Mouse (Mus musculus): Measurements from ENCODE around the gene 4930539E08Rik. TPM values are rescaled to one million over a fixed set of nuclear protein-coding genes. Genes with fewer than 3 reads are reported as not detected.

4930539E08Rik gene
- polyA plus RNA-seq, 1 experiment from 2014 or later = 3.9 TPM

DNA sequence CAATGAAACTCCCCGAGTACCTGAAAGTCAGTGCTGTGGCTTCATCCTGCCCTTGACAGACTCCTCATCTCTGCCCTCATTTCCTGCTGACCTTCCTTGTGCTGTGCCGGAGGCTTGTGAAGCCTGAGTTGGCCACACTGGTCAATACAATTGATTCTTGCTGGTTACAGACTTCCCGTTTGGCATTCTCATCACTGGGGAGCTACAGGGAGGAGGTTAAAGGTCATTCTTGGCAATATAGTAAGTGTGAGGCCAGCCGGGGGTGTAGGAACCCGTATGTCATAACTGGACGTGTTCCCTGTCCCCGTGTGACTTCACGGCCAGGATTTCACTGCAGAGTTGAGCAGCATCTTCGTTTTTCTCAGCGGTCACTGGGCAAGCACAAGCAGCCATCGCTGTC lies 43.3 kb downstream of the 4930539E08Rik start:
- no peak for ATAC-seq
- no peak overlapping the region for H3K9ac ChIP-seq (ENCODE audit: low read depth, low read length)
- H3K4me2 ChIP-seq (ENCODE audit: low read depth, low read length) = no peak overlapping the region
- peaks cover 9% of the 10 kb centered on the region for H3K4me1 ChIP-seq (ENCODE audit: control insufficient read depth, insufficient read depth, low read length)
- H3K4me3 ChIP-seq (ENCODE audit: low read length) = no peak overlapping the region
- H3K9me3 ChIP-seq (ENCODE audit: control insufficient read depth, low read length) = no peaks in the 10 kb centered on the region
- WGBS = 63% methylated on average over 11 of the region's 11 CpGs
- no peaks in the 10 kb centered on the region for H3K27me3 ChIP-seq (replicated peaks; ENCODE audit: control insufficient read depth, insufficient read depth, low read length)
- H3K36me3 ChIP-seq (ENCODE audit: control insufficient read depth, insufficient read depth, low read length) = no peaks in the 10 kb centered on the region
- no peak overlapping the region for H3K27ac ChIP-seq (ENCODE audit: low read length)

- WGBS = 72% methylated on average over 5 of the region's 5 CpGs
- H3K4me3 ChIP-seq (ENCODE audit: low read length) = no peak overlapping the region
- no peak overlapping the region for H3K4me2 ChIP-seq (ENCODE audit: low read depth, low read length)
- H3K36me3 ChIP-seq (ENCODE audit: control insufficient read depth, insufficient read depth, low read length) = no peaks in the 10 kb centered on the region
- peaks cover 6% of the 10 kb centered on the region for H3K4me1 ChIP-seq (ENCODE audit: control insufficient read depth, insufficient read depth, low read length)
- ATAC-seq = no peak
- H3K9ac ChIP-seq (ENCODE audit: low read depth, low read length) = no peak overlapping the region
- no peak overlapping the region for H3K27ac ChIP-seq (ENCODE audit: low read length)
- no peaks in the 10 kb centered on the region for H3K9me3 ChIP-seq (ENCODE audit: control insufficient read depth, low read length)
- no peaks in the 10 kb centered on the region for H3K27me3 ChIP-seq (replicated peaks; ENCODE audit: control insufficient read depth, insufficient read depth, low read length)
These were observed 44.7 kb downstream of the 4930539E08Rik start for GRCm38 (mm10) chr17:28870435-28870834.

GRCm38 (mm10) chr17:28869412-28870110 lies 45.6 kb downstream of the 4930539E08Rik start:
- ATAC-seq = no peak
- no peak overlapping the region for H3K4me2 ChIP-seq (ENCODE audit: low read depth, low read length)

GRCm38 (mm10) chr17:28867381-28867780 lies 47.7 kb downstream of the 4930539E08Rik start:
- WGBS = 92% methylated on average over 4 of the region's 4 CpGs
- no peak for ATAC-seq
- H3K9me3 ChIP-seq (ENCODE audit: control insufficient read depth, low read length) = no peaks in the 10 kb centered on the region
- H3K9ac ChIP-seq (ENCODE audit: low read depth, low read length) = no peak overlapping the region
- no peaks in the 10 kb centered on the region for H3K27me3 ChIP-seq (replicated peaks; ENCODE audit: control insufficient read depth, insufficient read depth, low read length)
- H3K4me3 ChIP-seq (ENCODE audit: low read length) = no peak overlapping the region
- no peak overlapping the region for H3K4me2 ChIP-seq (ENCODE audit: low read depth, low read length)
- H3K27ac ChIP-seq (ENCODE audit: low read length) = no peak overlapping the region
- H3K36me3 ChIP-seq (ENCODE audit: control insufficient read depth, insufficient read depth, low read length) = no peaks in the 10 kb centered on the region
- no peaks in the 10 kb centered on the region for H3K4me1 ChIP-seq (ENCODE audit: control insufficient read depth, insufficient read depth, low read length)

More at GRCm38 (mm10) chr17:28869412-28870110, 45.6 kb downstream of the 4930539E08Rik start:
- Histone ChIP-seq H3K27me3 (replicated peaks; ENCODE audit: control insufficient read depth, insufficient read depth, low read length) (no peaks in the 10 kb centered on the region), H3K4me3 (ENCODE audit: low read length) (no peak overlapping the region), H3K9ac (ENCODE audit: low read depth, low read length) (no peak overlapping the region), H3K27ac (ENCODE audit: low read length) (no peak overlapping the region), H3K4me1 (ENCODE audit: control insufficient read depth, insufficient read depth, low read length) (no peaks in the 10 kb centered on the region), H3K9me3 (ENCODE audit: control insufficient read depth, low read length) (no peaks in the 10 kb centered on the region), H3K36me3 (ENCODE audit: control insufficient read depth, insufficient read depth, low read length) (no peaks in the 10 kb centered on the region)
- 44% methylated on average over 9 of the region's 9 CpGs for WGBS

DNA sequence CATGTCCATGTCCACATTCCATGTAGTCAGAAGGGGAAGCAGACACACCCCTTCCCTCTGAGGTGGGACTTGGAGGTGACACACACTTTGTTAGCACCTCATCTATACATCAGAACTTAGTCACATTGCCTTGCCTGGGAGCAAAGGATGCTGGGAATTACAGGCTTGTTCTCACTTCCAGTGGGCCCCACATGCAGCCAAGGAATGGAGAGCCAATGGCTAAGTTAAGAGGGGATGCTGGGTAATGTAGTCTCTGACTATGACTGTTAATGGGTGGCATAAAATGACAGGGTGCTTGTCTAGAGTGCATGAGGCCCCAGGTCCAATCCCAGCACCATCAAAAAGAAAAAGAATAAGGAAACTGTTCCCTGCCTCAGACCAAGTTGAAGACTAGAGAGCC lies 48.2 kb downstream of the 4930539E08Rik start:
- Histone ChIP-seq H3K36me3 (ENCODE audit: control insufficient read depth, insufficient read depth, low read length) (no peaks in the 10 kb centered on the region), H3K27me3 (replicated peaks; ENCODE audit: control insufficient read depth, insufficient read depth, low read length) (no peaks in the 10 kb centered on the region), H3K9me3 (ENCODE audit: control insufficient read depth, low read length) (no peaks in the 10 kb centered on the region), H3K9ac (ENCODE audit: low read depth, low read length) (no peak overlapping the region), H3K4me1 (ENCODE audit: control insufficient read depth, insufficient read depth, low read length) (no peaks in the 10 kb centered on the region), H3K4me2 (ENCODE audit: low read depth, low read length) (no peak overlapping the region), H3K27ac (ENCODE audit: low read length) (no peak overlapping the region), H3K4me3 (ENCODE audit: low read length) (no peak overlapping the region)
- no peak for ATAC-seq

- no peaks in the 10 kb centered on the region for H3K4me1 ChIP-seq (ENCODE audit: control insufficient read depth, insufficient read depth, low read length)
- ATAC-seq = no peak
- H3K36me3 ChIP-seq (ENCODE audit: control insufficient read depth, insufficient read depth, low read length) = no peaks in the 10 kb centered on the region
- no peak overlapping the region for H3K27ac ChIP-seq (ENCODE audit: low read length)
- WGBS = 75% methylated on average over 6 of the region's 6 CpGs
- H3K27me3 ChIP-seq (replicated peaks; ENCODE audit: control insufficient read depth, insufficient read depth, low read length) = no peaks in the 10 kb centered on the region
- H3K9me3 ChIP-seq (ENCODE audit: control insufficient read depth, low read length) = no peaks in the 10 kb centered on the region
- no peak overlapping the region for H3K9ac ChIP-seq (ENCODE audit: low read depth, low read length)
- no peak overlapping the region for H3K4me3 ChIP-seq (ENCODE audit: low read length)
- H3K4me2 ChIP-seq (ENCODE audit: low read depth, low read length) = no peak overlapping the region
These were observed 50.7 kb downstream of the 4930539E08Rik start for GRCm38 (mm10) chr17:28864464-28864863.

- Histone ChIP-seq H3K4me2 (ENCODE audit: low read depth, low read length) (no peak overlapping the region), H3K27me3 (replicated peaks; ENCODE audit: control insufficient read depth, insufficient read depth, low read length) (no peaks in the 10 kb centered on the region), H3K9ac (ENCODE audit: low read depth, low read length) (no peak overlapping the region), H3K27ac (ENCODE audit: low read length) (no peak overlapping the region), H3K9me3 (ENCODE audit: control insufficient read depth, low read length) (no peaks in the 10 kb centered on the region), H3K4me3 (ENCODE audit: low read length) (no peak overlapping the region), H3K36me3 (ENCODE audit: control insufficient read depth, insufficient read depth, low read length) (no peaks in the 10 kb centered on the region), H3K4me1 (ENCODE audit: control insufficient read depth, insufficient read depth, low read length) (no peaks in the 10 kb centered on the region)
- WGBS = 65% methylated on average over 7 of the region's 7 CpGs
- ATAC-seq = no peak
These were observed 51.2 kb downstream of the 4930539E08Rik start for GRCm38 (mm10) chr17:28863926-28864325.

GRCm38 (mm10) chr17:28858205-28858604 lies 56.9 kb downstream of the 4930539E08Rik start, which contains the start of gene Pnpla1:
TSS of gene Pnpla1 (plus strand) at chr17:28858411.
- no peak within 1 kb of the TSS for H3K4me2 ChIP-seq (ENCODE audit: low read depth, low read length)
- H3K27me3 ChIP-seq (replicated peaks; ENCODE audit: control insufficient read depth, insufficient read depth, low read length) = no peaks in the 10 kb centered on the region
- no peak within 1 kb of the TSS for H3K4me3 ChIP-seq (ENCODE audit: low read length)
- no peaks in the 10 kb centered on the region for H3K4me1 ChIP-seq (ENCODE audit: control insufficient read depth, insufficient read depth, low read length)
- H3K36me3 ChIP-seq (ENCODE audit: control insufficient read depth, insufficient read depth, low read length) = no peaks in the 10 kb centered on the region
- ATAC-seq = 0 out of 2 replicates have a peak, but pooled peaks have one; percentile 11
- no peak within 1 kb of the TSS for H3K27ac ChIP-seq (ENCODE audit: low read length)
- peaks cover 8% of the 10 kb centered on the region; the same call in 1 of the 2 replicates for H3K9me3 ChIP-seq (ENCODE audit: control insufficient read depth, low read length)
- WGBS = 38% methylated on average over 12 of the region's 12 CpGs
- no peak within 1 kb of the TSS for H3K9ac ChIP-seq (ENCODE audit: low read depth, low read length)

- H3K27ac ChIP-seq (ENCODE audit: low read length) = peak overlapping the region; percentile 53; the same call in 1 of the 2 replicates
- no peak overlapping the region for H3K4me3 ChIP-seq (ENCODE audit: low read length)
- peak; percentile 66 for ATAC-seq
These were observed 59.1 kb downstream of the 4930539E08Rik start for GRCm38 (mm10) chr17:28856030-28856429.

More at GRCm38 (mm10) chr17:28856030-28856429, 59.1 kb downstream of the 4930539E08Rik start:
- Histone ChIP-seq H3K27me3 (replicated peaks; ENCODE audit: control insufficient read depth, insufficient read depth, low read length) (no peaks in the 10 kb centered on the region), H3K4me2 (ENCODE audit: low read depth, low read length) (no peak overlapping the region), H3K36me3 (ENCODE audit: control insufficient read depth, insufficient read depth, low read length) (0 out of 2 replicates have a peak, but pooled peaks cover 2% of the 10 kb centered on the region), H3K4me1 (ENCODE audit: control insufficient read depth, insufficient read depth, low read length) (no peaks in the 10 kb centered on the region), H3K9ac (ENCODE audit: low read depth, low read length) (no peak overlapping the region), H3K9me3 (ENCODE audit: control insufficient read depth, low read length) (peaks cover 8% of the 10 kb centered on the region; the same call in 1 of the 2 replicates)
- 55% methylated on average over 3 of the region's 3 CpGs for WGBS

Data from intestine, embryonic 16.5 days (tissue).